Mouse (Mus musculus) neutrophil, adult 59 days (primary cell): ENCODE results near the gene Gm5901. TPM values are rescaled to one million over a fixed set of nuclear protein-coding genes. Genes with fewer than 3 reads are reported as not detected.

Source experiments
- total RNA-seq, 2 experiments: library from RNA; stranded (reverse); gene quantifications; 1 replicate in 1 of 2; 2 replicates in 1 of 2; pipeline ENCODE4 v1.2.4; 2023

Gm5901 gene
- not detected for total RNA-seq

GRCm38 (mm10) chr7:105374866-105375265 is at the start of gene Gm5901:
TSS of gene Gm5901 (plus strand) at chr7:105375038.

GRCm38 (mm10) chr7:105334004-105334403 is 40.8 kb upstream of the Gm5901 start, which contains the start of gene Olfr690:
TSS of gene Olfr690 (minus strand) at chr7:105334104.

GRCm38 (mm10) chr7:105342170-105342569 is 32.7 kb upstream of the Gm5901 start, which contains the start of gene Olfr691:
TSS of gene Olfr691 (minus strand) at chr7:105342270.

GRCm38 (mm10) chr7:105367930-105368329 is 6.9 kb upstream of the Gm5901 start, which contains the start of gene Olfr692:
TSS of gene Olfr692 (plus strand) at chr7:105368230.

GRCm38 (mm10) chr7:105399935-105400624 is 25.2 kb downstream of the Gm5901 start, which contains the start of gene Fam160a2:
TSS of gene Fam160a2 (minus strand) at chr7:105400054.

GRCm38 (mm10) chr7:105404268-105404667 is 29.4 kb downstream of the Gm5901 start, which contains the start of gene Cnga4:
TSS of gene Cnga4 (plus strand) at chr7:105404568.

GRCm38 (mm10) chr7:105425424-105426043 is 50.7 kb downstream of the Gm5901 start, which contains the start of gene Cckbr:
TSS of gene Cckbr (plus strand) at chr7:105425731.

Other genes starting within 250 kb of the Gm5901 start
- gene Olfr683, start 228.0 kb upstream of the Gm5901 start, total RNA-seq: not detected
- gene Olfr684, start 211.4 kb upstream of the Gm5901 start, total RNA-seq: not detected
- gene Olfr685, start 189.0 kb upstream of the Gm5901 start, total RNA-seq: not detected
- not detected for gene Olfr686, start 167.6 kb upstream of the Gm5901 start, total RNA-seq
- gene Olfr688, start 86.9 kb upstream of the Gm5901 start, total RNA-seq: not detected
- gene Olfr689, start 63.9 kb upstream of the Gm5901 start, total RNA-seq: not detected
- gene Olfr690, start 40.9 kb upstream of the Gm5901 start, total RNA-seq: not detected
- under 1 TPM in 1 of 2 experiments, not detected in 1; 0.49 TPM for gene Olfr691, start 32.8 kb upstream of the Gm5901 start, total RNA-seq
- gene Olfr692, start 6.8 kb upstream of the Gm5901 start, total RNA-seq: not detected
- 100 to 1,000 TPM; 168 to 176 TPM for gene Fam160a2, start 25.0 kb downstream of the Gm5901 start, total RNA-seq
- under 1 TPM; 0.51 to 0.64 TPM for gene Cnga4, start 29.5 kb downstream of the Gm5901 start, total RNA-seq
- not detected for gene Cckbr, start 50.7 kb downstream of the Gm5901 start, total RNA-seq
- not detected for gene Cavin3, start 107.3 kb downstream of the Gm5901 start, total RNA-seq
- 10 to 100 TPM; 21.0 to 21.1 TPM for gene Smpd1, start 179.3 kb downstream of the Gm5901 start, total RNA-seq
- gene Apbb1, start 206.6 kb downstream of the Gm5901 start, total RNA-seq: 1 to 10 TPM in 1 of 2 experiments, under 1 TPM in 1; 0.56 to 1.4 TPM
- not detected for gene Hpx, start 225.1 kb downstream of the Gm5901 start, total RNA-seq